Mouse (Mus musculus) heart, embryonic 13.5 days (tissue): ENCODE measurements around the gene Ptk6. TPM values are rescaled to one million over a fixed set of nuclear protein-coding genes. Genes with fewer than 3 reads are reported as not detected.

ENCODE experiments used
- ATAC-seq: fragments of 200-750 bp; cut with Nextera tagmentation; 2 replicates; pipeline ENCODE4 v1.8.0; 2017; ENCODE audit warnings: moderate TSS enrichment; ENCODE audit not compliant: insufficient number of reproducible peaks, low FRiP score, low TSS enrichment; ENCODE audit errors: extremely low read depth
- H3K27ac ChIP-seq: fragments of 300-500 bp; sonication (generic); replicated peaks from 2 replicates; pipeline ENCODE4 v1.5.1; 2015; ENCODE audit warnings: moderate library complexity, mild to moderate bottlenecking, inconsistent platforms
- H3K27me3 ChIP-seq: fragments of 300-500 bp; sonication (generic); replicated peaks from 2 replicates; pipeline ENCODE4 v1.6.1; 2015; ENCODE audit warnings: mild to moderate bottlenecking, inconsistent platforms
- H3K36me3 ChIP-seq: fragments of 300-500 bp; sonication (generic); 2 replicates; pipeline ENCODE4 v1.6.1; 2015; ENCODE audit warnings: mild to moderate bottlenecking, inconsistent platforms
- H3K4me1 ChIP-seq: fragments of 300-500 bp; sonication (generic); 2 replicates; pipeline ENCODE4 v1.6.1; 2015; ENCODE audit warnings: inconsistent platforms
- H3K4me2 ChIP-seq: fragments of 300-500 bp; sonication (generic); 2 replicates; pipeline ENCODE4 v1.6.1; 2015; ENCODE audit warnings: inconsistent platforms, mild to moderate bottlenecking, moderate library complexity
- H3K4me3 ChIP-seq: fragments of 300-500 bp; sonication (generic); 2 replicates; pipeline ENCODE4 v1.5.1; 2015; ENCODE audit warnings: moderate library complexity, mild to moderate bottlenecking, inconsistent platforms
- H3K9ac ChIP-seq: fragments of 300-500 bp; sonication (generic); 2 replicates; pipeline ENCODE4 v1.6.1; 2015; ENCODE audit warnings: inconsistent platforms, mild to moderate bottlenecking, moderate library complexity
- H3K9me3 ChIP-seq: fragments of 300-500 bp; sonication (generic); 2 replicates; pipeline ENCODE4 v1.6.1; 2016; ENCODE audit warnings: inconsistent platforms
- WGBS: fragments of 180-500 bp; shearing (Covaris S2); methylation state at CpG from one replicate; pipeline ENCODE4 v1.1.7; 2015; ENCODE audit warnings: mixed read lengths; 5-methylcytosine and 5-hydroxymethylcytosine counted together
- polyA plus RNA-seq: library from polyadenylated mRNA; unstranded; fragments of >200 nt; fragmentation: Nextera tagmentation; extraction: Ambion mirVana; gene quantifications from 2 replicates; pipeline ENCODE4 v1.2.1, GENCODE M21; 2015

The Ptk6 gene
- polyA plus RNA-seq, 1 experiment from 2014 or later = 0.05 TPM

GRCm38 (mm10) chr2:181158471-181158870 lies 44.1 kb downstream of the Ptk6 start:
- peaks cover 60% of the 10 kb centered on the region for H3K4me1 ChIP-seq
- peak overlapping the region; percentile 60 for H3K4me2 ChIP-seq

GRCm38 (mm10) chr2:181157716-181158302 lies 44.8 kb downstream of the Ptk6 start:
- H3K36me3 ChIP-seq = peaks cover 9% of the 10 kb centered on the region
- no peak overlapping the region for H3K4me3 ChIP-seq
- H3K4me1 ChIP-seq = peaks cover 60% of the 10 kb centered on the region
- peak overlapping the region; percentile 93 for H3K27ac ChIP-seq
- peaks cover 54% of the 10 kb centered on the region for H3K27me3 ChIP-seq
- no peak overlapping the region for H3K9ac ChIP-seq
- ATAC-seq = no peak
- no peaks in the 10 kb centered on the region for H3K9me3 ChIP-seq
- 67% methylated on average over 6 of the region's 6 CpGs for WGBS
- H3K4me2 ChIP-seq = no peak overlapping the region

More at GRCm38 (mm10) chr2:181158471-181158870, 44.1 kb downstream of the Ptk6 start:
- H3K36me3 ChIP-seq = peaks cover 2% of the 10 kb centered on the region; the same call in 1 of the 2 replicates
- WGBS = 76% methylated on average over 2 of the region's 2 CpGs
- no peak overlapping the region for H3K4me3 ChIP-seq
- H3K9ac ChIP-seq = peak overlapping the region; percentile 70; the same call in 1 of the 2 replicates
- ATAC-seq = no peak
- H3K27ac ChIP-seq = peak overlapping the region; percentile 92
- peaks cover 50% of the 10 kb centered on the region for H3K27me3 ChIP-seq
- no peaks in the 10 kb centered on the region for H3K9me3 ChIP-seq

- Histone ChIP-seq H3K9ac (peak overlapping the region; percentile 91), H3K4me3 (peak overlapping the region; percentile 66), H3K4me1 (peaks cover 60% of the 10 kb centered on the region), H3K27me3 (peaks cover 57% of the 10 kb centered on the region), H3K4me2 (peak overlapping the region; percentile 73), H3K9me3 (no peaks in the 10 kb centered on the region), H3K27ac (peak overlapping the region; percentile 93), H3K36me3 (peaks cover 15% of the 10 kb centered on the region)
- ATAC-seq = no peak
- 63% methylated on average over 4 of the region's 4 CpGs for WGBS
Observed at GRCm38 (mm10) chr2:181157180-181157579, 45.4 kb downstream of the Ptk6 start.

GRCm38 (mm10) chr2:181156248-181157121 lies 46.1 kb downstream of the Ptk6 start, which contains the start of gene Eef1a2:
Gene Eef1a2, minus strand, starts transcription at chr2:181157014.
- 3% methylated on average over 55 of the region's 55 CpGs for WGBS
- peaks cover 59% of the 10 kb centered on the region for H3K27me3 ChIP-seq
- H3K27ac ChIP-seq = peak within 1 kb of the TSS; percentile 93
- H3K4me3 ChIP-seq = peak within 1 kb of the TSS; percentile 66
- peak within 1 kb of the TSS; percentile 91 for H3K9ac ChIP-seq
- peaks cover 22% of the 10 kb centered on the region for H3K36me3 ChIP-seq
- peaks cover 60% of the 10 kb centered on the region for H3K4me1 ChIP-seq
- H3K4me2 ChIP-seq = peak within 1 kb of the TSS; percentile 73
- no peaks in the 10 kb centered on the region for H3K9me3 ChIP-seq
- no peak for ATAC-seq

GRCm38 (mm10) chr2:181155801-181156200 lies 46.8 kb downstream of the Ptk6 start:
- peak overlapping the region; percentile 93 for H3K27ac ChIP-seq
- H3K27me3 ChIP-seq = peaks cover 66% of the 10 kb centered on the region
- H3K4me3 ChIP-seq = peak overlapping the region; percentile 66
- H3K4me2 ChIP-seq = peak overlapping the region; percentile 73
- H3K4me1 ChIP-seq = peaks cover 60% of the 10 kb centered on the region
- WGBS = 50% methylated on average over 4 of the region's 4 CpGs
- H3K9me3 ChIP-seq = no peaks in the 10 kb centered on the region
- H3K36me3 ChIP-seq = peaks cover 29% of the 10 kb centered on the region
- no peak for ATAC-seq
- H3K9ac ChIP-seq = peak overlapping the region; percentile 91

- H3K4me2 ChIP-seq = peak overlapping the region; percentile 73
- H3K9ac ChIP-seq = peak overlapping the region; percentile 91
- peaks cover 54% of the 10 kb centered on the region for H3K4me1 ChIP-seq
- H3K27ac ChIP-seq = peak overlapping the region; percentile 93
- H3K27me3 ChIP-seq = peaks cover 75% of the 10 kb centered on the region
- peak overlapping the region; percentile 66 for H3K4me3 ChIP-seq
- no peak for ATAC-seq
- peaks cover 38% of the 10 kb centered on the region for H3K36me3 ChIP-seq
- WGBS = 55% methylated on average over 8 of the region's 8 CpGs
- no peaks in the 10 kb centered on the region for H3K9me3 ChIP-seq
Observed at GRCm38 (mm10) chr2:181154831-181155415, 47.7 kb downstream of the Ptk6 start.

GRCm38 (mm10) chr2:181154361-181154760 lies 48.2 kb downstream of the Ptk6 start:
- peak overlapping the region; percentile 66 for H3K4me3 ChIP-seq
- 66% methylated on average over 3 of the region's 3 CpGs for WGBS
- ATAC-seq = no peak
- H3K4me2 ChIP-seq = peak overlapping the region; percentile 73
- 0 out of 2 replicates have a peak overlapping the region, but pooled peaks have one; percentile 19 for H3K9ac ChIP-seq
- H3K36me3 ChIP-seq = peaks cover 44% of the 10 kb centered on the region
- peak overlapping the region; percentile 93 for H3K27ac ChIP-seq
- H3K9me3 ChIP-seq = no peaks in the 10 kb centered on the region
- H3K27me3 ChIP-seq = peaks cover 81% of the 10 kb centered on the region
- H3K4me1 ChIP-seq = peaks cover 49% of the 10 kb centered on the region

GRCm38 (mm10) chr2:181153837-181154236 lies 48.8 kb downstream of the Ptk6 start:
- Histone ChIP-seq H3K36me3 (peaks cover 49% of the 10 kb centered on the region), H3K9ac (no peak overlapping the region), H3K27me3 (peaks cover 82% of the 10 kb centered on the region), H3K27ac (no peak overlapping the region), H3K9me3 (no peaks in the 10 kb centered on the region), H3K4me3 (no peak overlapping the region), H3K4me1 (peaks cover 47% of the 10 kb centered on the region), H3K4me2 (peak overlapping the region; percentile 73)
- ATAC-seq = no peak
- 21% methylated on average over 1 of the region's 1 CpGs for WGBS

GRCm38 (mm10) chr2:181153131-181153530 lies 49.5 kb downstream of the Ptk6 start:
- no peak overlapping the region for H3K4me3 ChIP-seq
- ATAC-seq = no peak
- H3K4me1 ChIP-seq = peaks cover 47% of the 10 kb centered on the region
- H3K27me3 ChIP-seq = peaks cover 81% of the 10 kb centered on the region
- 69% methylated on average over 1 of the region's 1 CpGs for WGBS
- H3K27ac ChIP-seq = no peak overlapping the region
- H3K9ac ChIP-seq = no peak overlapping the region
- peaks cover 54% of the 10 kb centered on the region for H3K36me3 ChIP-seq
- no peaks in the 10 kb centered on the region for H3K9me3 ChIP-seq
- H3K4me2 ChIP-seq = no peak overlapping the region

GRCm38 (mm10) chr2:181152701-181153100 lies 49.9 kb downstream of the Ptk6 start:
- Histone ChIP-seq H3K27ac (no peak overlapping the region), H3K4me3 (no peak overlapping the region), H3K36me3 (peaks cover 57% of the 10 kb centered on the region), H3K4me2 (no peak overlapping the region), H3K27me3 (peaks cover 76% of the 10 kb centered on the region), H3K9ac (no peak overlapping the region), H3K9me3 (no peaks in the 10 kb centered on the region), H3K4me1 (peaks cover 47% of the 10 kb centered on the region)
- ATAC-seq = no peak
- 88% methylated on average over 17 of the region's 17 CpGs for WGBS

GRCm38 (mm10) chr2:181150281-181150680 lies 52.3 kb downstream of the Ptk6 start:
- peaks cover 74% of the 10 kb centered on the region for H3K27me3 ChIP-seq
- peaks cover 32% of the 10 kb centered on the region for H3K4me1 ChIP-seq
- no peak overlapping the region for H3K27ac ChIP-seq
- no peaks in the 10 kb centered on the region for H3K9me3 ChIP-seq
- no peak overlapping the region for H3K4me3 ChIP-seq
- no peak overlapping the region for H3K9ac ChIP-seq
- no peak for ATAC-seq
- 65% methylated on average over 6 of the region's 6 CpGs for WGBS
- peaks cover 60% of the 10 kb centered on the region for H3K36me3 ChIP-seq
- H3K4me2 ChIP-seq = no peak overlapping the region
